Mouse (Mus musculus) inflammation-experienced regulatory T-cells, adult 6 months (primary cell): ENCODE measurements around the gene Tmem40. TPM values are rescaled to one million over a fixed set of nuclear protein-coding genes. Genes with fewer than 3 reads are reported as not detected.

Source experiments
- ATAC-seq: one replicate; pipeline ENCODE4 v1.8.0; 2017
- polyA plus RNA-seq, 3 experiments: library from polyadenylated mRNA; unstranded; fragments of 100-300 nt; shearing (Covaris generic); gene quantifications; one replicate each; pipeline ENCODE4 v1.2.1; 2017

Tmem40 gene
- polyA plus RNA-seq, 3 experiments from 2014 or later, result not detected

- ATAC-seq, result no peak
Measured at GRCm38 (mm10) chr6:115768207-115768606, 6.0 kb upstream of the Tmem40 start.

- no peak for ATAC-seq
Measured at GRCm38 (mm10) chr6:115767357-115767756, 5.1 kb upstream of the Tmem40 start.

GRCm38 (mm10) chr6:115764179-115764578 lies 2.0 kb upstream of the Tmem40 start:
- peak; percentile 50 for ATAC-seq

GRCm38 (mm10) chr6:115760982-115761381 lies 1.2 kb downstream of the Tmem40 start:
- ATAC-seq, result no peak

GRCm38 (mm10) chr6:115760137-115760536 lies 2.1 kb downstream of the Tmem40 start:
- no peak for ATAC-seq

GRCm38 (mm10) chr6:115759461-115759860 lies 2.7 kb downstream of the Tmem40 start:
- no peak for ATAC-seq

GRCm38 (mm10) chr6:115758981-115759435 lies 3.2 kb downstream of the Tmem40 start:
- no peak for ATAC-seq

- ATAC-seq, result no peak
Measured at GRCm38 (mm10) chr6:115755536-115755935, 6.7 kb downstream of the Tmem40 start.

GRCm38 (mm10) chr6:115746326-115746725 lies 15.9 kb downstream of the Tmem40 start:
- no peak for ATAC-seq

GRCm38 (mm10) chr6:115743569-115743968 lies 18.6 kb downstream of the Tmem40 start:
- ATAC-seq, result no peak

- ATAC-seq, result no peak
Measured at GRCm38 (mm10) chr6:115739056-115739455, 23.2 kb downstream of the Tmem40 start.

GRCm38 (mm10) chr6:115734909-115735308 lies 27.3 kb downstream of the Tmem40 start:
- ATAC-seq, result no peak

GRCm38 (mm10) chr6:115732341-115732928 lies 29.8 kb downstream of the Tmem40 start:
- ATAC-seq, result no peak

GRCm38 (mm10) chr6:115730560-115731342 lies 31.5 kb downstream of the Tmem40 start:
- no peak for ATAC-seq

GRCm38 (mm10) chr6:115727570-115727969 lies 34.6 kb downstream of the Tmem40 start:
- ATAC-seq, result no peak

- ATAC-seq, result no peak
Measured at GRCm38 (mm10) chr6:115727108-115727507, 35.1 kb downstream of the Tmem40 start.

- no peak for ATAC-seq
Measured at GRCm38 (mm10) chr6:115722246-115722645, 40.0 kb downstream of the Tmem40 start.

- peak; percentile 86 for ATAC-seq
Measured at GRCm38 (mm10) chr6:115717715-115718558, 44.3 kb downstream of the Tmem40 start.

- peak; percentile 49 for ATAC-seq
Measured at GRCm38 (mm10) chr6:115717101-115717652, 45.0 kb downstream of the Tmem40 start.

GRCm38 (mm10) chr6:115711261-115711660 lies 50.9 kb downstream of the Tmem40 start:
- ATAC-seq, result no peak

- no peak for ATAC-seq
Measured at GRCm38 (mm10) chr6:115702901-115703300, 59.3 kb downstream of the Tmem40 start.

- no peak for ATAC-seq
Measured at GRCm38 (mm10) chr6:115701302-115701701, 60.9 kb downstream of the Tmem40 start.

- no peak for ATAC-seq
Measured at GRCm38 (mm10) chr6:115700778-115701177, 61.4 kb downstream of the Tmem40 start.
